Mouse (Mus musculus) layer of hippocampus, adult 11-12 months (tissue): ENCODE data around the gene Pde6g.

Experiments
- DNase-seq: peaks from one replicate; pipeline ENCODE4 v3.0.0; 2022; ENCODE audit warnings: low spot score

Pde6g gene

DNA sequence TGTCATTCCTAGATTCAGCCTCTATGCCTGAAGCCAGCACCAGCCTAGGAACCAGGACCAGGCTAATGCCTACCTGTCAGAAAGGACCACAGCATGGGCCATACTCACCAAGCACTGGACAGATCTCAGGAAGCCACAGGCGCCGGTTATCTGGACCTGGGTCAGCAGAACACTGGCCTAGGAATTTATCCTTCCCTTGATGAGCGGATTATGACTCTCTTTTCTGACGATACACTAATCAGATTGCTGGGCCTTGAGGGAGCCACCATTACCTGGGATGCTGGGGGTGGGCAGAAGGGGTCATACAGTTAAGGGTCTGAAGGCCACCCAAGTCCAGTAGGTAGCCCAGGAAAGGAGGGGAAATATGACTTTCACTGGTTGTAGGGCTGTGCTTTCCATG lies at the start of gene Pde6g:
TSS of gene Pde6g (minus strand) at position 195 of the 400 bp plus-strand sequence.
- DNase-seq: no peak

DNA sequence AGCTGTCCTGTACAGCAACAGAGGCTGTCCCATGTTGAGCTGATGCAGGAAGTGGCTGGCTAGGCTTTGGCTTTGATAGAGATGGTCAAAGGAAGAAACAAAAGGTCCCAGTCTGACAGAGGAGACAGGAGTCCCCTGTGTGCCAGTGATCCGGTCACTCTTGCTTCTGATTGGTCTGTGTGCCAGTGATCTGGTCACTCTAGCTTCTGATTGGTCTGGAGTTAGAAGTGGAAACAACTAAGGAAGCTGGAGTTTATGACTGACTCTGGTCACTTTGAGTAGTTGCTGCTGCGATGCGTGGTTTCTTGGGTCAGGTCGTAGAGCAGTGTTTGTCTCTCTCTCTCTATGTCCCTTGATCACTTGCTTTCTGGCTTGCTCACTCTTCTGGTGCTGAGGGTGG lies 48.4 kb upstream of the Pde6g start:
- DNase-seq: no peak

- DNase-seq: no peak
These were observed 47.7 kb upstream of the Pde6g start for GRCm38 (mm10) chr11:120501018-120501417.

DNA sequence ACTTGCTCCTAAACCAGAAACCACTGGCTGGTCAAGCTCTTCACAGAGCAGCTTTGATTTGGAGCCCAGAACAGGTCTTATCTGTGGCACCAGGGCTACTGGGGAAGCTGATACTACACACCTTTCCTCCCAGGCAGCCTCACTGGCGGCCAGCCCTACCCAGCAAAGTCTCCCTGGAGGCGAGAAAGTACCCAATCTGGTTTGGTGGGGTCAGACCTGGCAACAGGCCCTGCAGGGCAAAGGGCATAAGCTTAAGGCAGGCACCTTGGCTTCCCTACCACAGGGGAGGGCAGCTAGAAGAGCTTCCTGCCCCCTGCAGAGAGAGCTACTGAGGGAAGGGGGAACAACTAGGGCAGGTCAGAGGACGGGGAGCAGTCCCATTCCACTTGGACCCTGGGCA lies 47.1 kb upstream of the Pde6g start:
- no peak for DNase-seq

- DNase-seq: no peak
These were observed 46.6 kb upstream of the Pde6g start for GRCm38 (mm10) chr11:120499894-120500293.

DNA sequence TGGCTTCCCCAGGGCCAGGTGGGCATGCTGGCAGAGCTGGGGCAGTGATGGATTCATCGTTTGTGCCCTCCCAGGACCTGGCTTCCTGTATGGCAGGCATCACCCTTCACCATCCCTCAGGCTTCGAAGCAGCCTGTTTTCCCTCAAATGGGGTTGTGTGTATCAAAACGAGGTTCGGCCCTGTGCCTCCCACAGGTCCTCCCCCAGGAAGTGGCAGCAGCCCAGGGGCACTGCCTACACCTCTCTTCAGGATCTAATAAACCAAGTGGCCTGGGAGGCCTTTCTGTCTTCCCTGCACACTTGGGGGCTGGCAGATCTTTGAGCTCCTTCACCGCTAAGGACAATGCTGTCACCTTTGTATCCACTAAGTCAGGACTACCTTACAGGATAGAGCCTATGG lies 45.6 kb upstream of the Pde6g start:
- no peak for DNase-seq

DNA sequence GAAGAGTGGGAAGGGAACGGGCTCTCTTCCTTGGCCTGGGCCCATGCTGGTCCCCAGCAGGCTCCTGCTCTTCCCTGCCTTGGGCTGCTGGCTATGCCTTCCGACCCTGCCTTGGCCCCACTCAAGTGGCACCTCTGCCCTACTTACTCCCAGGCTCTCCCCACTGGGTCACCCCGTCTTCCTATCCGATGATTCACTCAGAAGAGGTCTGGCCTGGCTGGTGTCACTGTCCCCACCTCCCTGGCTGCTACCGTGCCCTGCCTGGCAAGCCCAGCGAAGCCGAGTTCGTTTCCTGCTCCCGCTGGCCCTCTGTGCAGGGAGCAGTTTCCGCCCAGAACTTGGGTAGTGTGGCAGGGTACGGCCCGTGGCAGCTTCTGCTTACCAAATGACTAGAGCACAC lies 44.9 kb upstream of the Pde6g start:
- DNase-seq: no peak

- no peak for DNase-seq
These were observed 44.1 kb upstream of the Pde6g start for GRCm38 (mm10) chr11:120497436-120497835.

- no peak for DNase-seq
These were observed 40.6 kb upstream of the Pde6g start for GRCm38 (mm10) chr11:120493911-120494310.

GRCm38 (mm10) chr11:120493351-120493750 lies 40.1 kb upstream of the Pde6g start:
- no peak for DNase-seq

- no peak for DNase-seq
These were observed 39.5 kb upstream of the Pde6g start for GRCm38 (mm10) chr11:120492878-120493203.

DNA sequence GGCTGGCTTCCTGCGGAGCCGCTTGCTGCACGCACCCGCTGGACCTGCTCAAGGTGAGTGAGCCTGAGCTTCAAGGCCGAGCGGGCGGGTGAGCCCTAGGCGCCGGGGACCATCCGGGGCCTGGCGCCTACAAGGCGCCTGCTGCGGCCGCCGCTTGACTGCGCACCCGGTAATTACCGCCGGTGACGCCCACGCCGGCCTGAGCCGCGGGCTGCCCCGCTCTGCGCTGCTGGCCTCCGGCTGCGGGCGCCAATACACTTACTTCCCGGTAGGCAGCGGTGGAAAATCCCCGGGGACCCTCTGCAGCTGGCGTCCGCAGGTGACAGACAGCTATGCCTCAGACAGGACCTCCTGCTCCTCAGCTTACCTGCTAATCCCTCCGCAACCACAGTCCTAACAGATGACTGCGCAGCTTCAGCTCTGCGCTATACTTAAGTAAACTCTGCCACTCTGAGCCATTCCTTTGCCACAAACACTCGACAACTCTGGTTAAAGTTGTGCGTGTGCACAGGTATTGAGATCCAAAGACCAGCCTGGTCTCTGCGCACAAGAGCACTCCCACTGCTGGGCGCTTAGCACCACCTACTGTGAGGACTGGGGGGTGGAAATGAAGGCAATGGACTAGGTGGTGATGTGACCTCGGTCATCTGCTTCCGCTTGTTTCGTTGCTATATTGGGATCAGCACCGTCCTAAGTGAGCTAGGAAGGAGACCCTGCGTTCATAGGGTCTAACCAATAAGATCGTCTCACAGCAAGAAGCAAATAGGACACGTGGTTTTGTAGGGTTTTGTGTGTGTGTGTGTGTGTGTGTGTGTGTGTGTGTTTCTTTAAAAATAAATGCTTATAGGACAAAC lies 39.0 kb upstream of the Pde6g start:
- DNase-seq: no peak

- peak; percentile 88 for DNase-seq
These were observed 38.2 kb upstream of the Pde6g start, which contains the start of gene Slc25a10 for GRCm38 (mm10) chr11:120491317-120492023. Slc25a10 (plus strand) TSS chr11:120491840.

- no peak for DNase-seq
These were observed 37.2 kb upstream of the Pde6g start for GRCm38 (mm10) chr11:120490291-120491046.

GRCm38 (mm10) chr11:120489054-120489761 lies 35.9 kb upstream of the Pde6g start:
- DNase-seq: peak; percentile 70

DNA sequence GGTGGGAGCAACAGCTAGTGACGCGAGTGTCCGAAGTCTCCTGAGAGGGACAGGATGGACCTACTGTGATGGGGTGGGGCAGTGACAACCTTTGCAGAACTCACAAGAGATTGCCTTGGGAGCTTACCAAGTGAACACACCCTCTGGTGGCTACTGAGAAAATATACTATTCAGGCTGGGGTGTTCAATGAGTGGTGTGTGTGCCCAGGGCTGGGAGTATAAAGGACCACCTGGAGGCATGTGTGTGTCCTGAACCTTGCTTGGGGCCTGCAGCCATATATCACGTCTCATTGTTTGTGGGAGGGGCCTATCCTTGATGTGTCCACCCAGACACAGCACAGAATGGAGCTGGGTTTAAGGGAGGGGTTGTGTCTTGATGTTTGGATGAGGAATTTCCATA lies 35.2 kb upstream of the Pde6g start:
- no peak for DNase-seq

DNA sequence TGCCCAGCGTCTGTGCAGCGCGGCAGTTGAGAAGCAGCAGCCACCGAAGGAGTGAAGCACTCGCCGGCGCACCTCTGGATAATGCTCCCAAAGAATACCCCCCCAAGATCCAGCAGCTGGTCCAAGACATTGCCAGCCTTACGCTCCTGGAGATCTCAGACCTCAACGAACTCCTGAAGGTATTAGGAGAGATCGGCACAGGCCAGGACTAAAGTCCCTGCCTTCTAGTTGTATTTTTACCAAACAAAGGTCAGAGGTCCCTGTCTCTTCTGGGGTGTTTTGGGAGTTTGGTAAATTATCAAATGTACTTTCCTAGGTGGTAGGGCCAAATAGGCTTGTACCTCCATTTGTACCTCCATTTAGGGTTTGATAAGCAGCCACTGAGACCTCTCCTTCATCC lies 32.0 kb upstream of the Pde6g start:
- DNase-seq: no peak

GRCm38 (mm10) chr11:120484265-120484981 lies 31.1 kb upstream of the Pde6g start, which contains the start of gene Mrpl12:
Mrpl12 (plus strand) TSS chr11:120484613.
- peak; percentile 90 for DNase-seq

DNA sequence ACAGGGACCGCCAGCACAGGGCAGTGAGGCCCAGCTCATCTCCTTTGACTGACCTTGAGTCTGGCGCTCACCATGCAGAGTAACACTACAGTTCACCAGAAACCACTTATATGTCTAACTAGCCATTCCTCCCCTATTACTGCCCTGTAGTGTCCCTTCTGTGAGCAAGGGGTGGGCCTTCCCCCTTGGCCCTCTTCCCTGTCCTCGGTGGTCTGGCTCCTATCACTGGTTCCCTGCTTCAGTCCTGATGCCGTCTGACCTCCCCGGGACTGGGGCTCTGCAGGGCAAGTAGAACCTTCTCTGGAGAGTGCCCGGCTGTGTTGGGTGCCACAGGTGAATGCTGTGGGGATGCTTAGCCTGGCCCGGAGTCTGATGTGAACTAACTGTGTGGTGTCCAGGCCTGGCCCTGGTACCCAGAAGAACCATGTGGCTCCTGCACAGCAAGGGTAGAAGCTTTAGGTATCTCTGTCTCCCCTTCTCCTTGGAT lies 30.2 kb upstream of the Pde6g start:
- no peak for DNase-seq

DNA sequence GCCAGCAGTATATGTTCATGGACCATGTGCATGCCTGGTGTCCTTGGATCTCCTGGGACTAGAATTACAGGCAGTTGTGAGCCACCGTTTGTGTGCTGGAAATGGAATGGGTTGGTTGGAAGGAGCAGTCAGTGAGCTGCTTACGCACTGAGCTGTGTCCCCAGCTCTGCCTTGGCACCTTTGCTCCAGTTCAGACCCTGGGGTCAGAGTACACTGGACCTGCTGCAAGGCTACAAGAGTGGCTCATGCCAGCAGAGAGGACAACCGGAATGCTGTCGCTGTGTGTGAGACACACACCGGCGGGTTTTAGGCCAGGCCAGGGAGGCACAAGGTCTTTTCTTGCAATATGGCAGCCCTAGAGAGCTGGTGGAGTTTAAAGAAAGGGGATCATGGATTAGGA lies 18.8 kb upstream of the Pde6g start:
- DNase-seq: no peak

DNA sequence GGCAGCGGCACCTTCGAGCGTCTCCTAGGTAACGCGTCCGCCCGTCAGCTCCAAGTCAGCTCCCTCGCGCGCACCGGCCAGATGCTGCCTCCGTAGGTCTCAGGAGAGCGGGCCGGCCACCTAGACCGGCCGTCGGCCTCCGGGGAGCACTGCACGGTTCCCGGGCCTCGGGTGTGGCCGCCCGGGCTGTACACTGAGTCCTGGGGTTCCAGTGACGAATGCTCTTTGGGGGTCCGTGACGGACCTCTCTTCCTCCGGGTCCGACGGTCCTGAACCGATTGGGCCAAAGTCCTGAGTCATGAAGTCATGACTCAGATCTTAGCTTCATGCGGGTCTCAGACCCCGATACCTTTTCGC lies 14.4 kb upstream of the Pde6g start:
- no peak for DNase-seq
